Mouse (Mus musculus): ENCODE measurements around the gene Xylt1.
A peak's percentile ranks its signal among the peaks of the same experiment; 100 is the strongest.

- TF ChIP-seq CTCF (IDR thresholded peaks at IDR 0.05; ENCODE audit: control insufficient read depth, insufficient read depth, low read length) = peak; percentile 58
- no peak for TF ChIP-seq POLR2A (IDR thresholded peaks at IDR 0.05; ENCODE audit: borderline replicate concordance, control insufficient read depth, low read depth, low read length)
Observed at GRCm38 (mm10) chr7:117375886-117376309, 4.9 kb upstream of the Xylt1 start.
